Mouse (Mus musculus): Measurements from ENCODE around the gene Acsl1. TPM values are rescaled to one million over a fixed set of nuclear protein-coding genes. Genes with fewer than 3 reads are reported as not detected.

Gene Acsl1
- 44.2 and 46.6 TPM in 2 replicates for polyA plus RNA-seq (2012; rRNA removed)

GRCm38 (mm10) chr8:46470792-46471781 lies at the start of gene Acsl1:
Acsl1 (plus strand) TSS chr8:46471037.
- DNase-seq (ENCODE audit: low spot score), result peak; percentile 94

GRCm38 (mm10) chr8:46421515-46421914 lies 49.3 kb upstream of the Acsl1 start:
- no peak for DNase-seq (ENCODE audit: low spot score)

- no peak for DNase-seq (ENCODE audit: low spot score)
These were observed 42.9 kb upstream of the Acsl1 start for GRCm38 (mm10) chr8:46427940-46428339.

DNA sequence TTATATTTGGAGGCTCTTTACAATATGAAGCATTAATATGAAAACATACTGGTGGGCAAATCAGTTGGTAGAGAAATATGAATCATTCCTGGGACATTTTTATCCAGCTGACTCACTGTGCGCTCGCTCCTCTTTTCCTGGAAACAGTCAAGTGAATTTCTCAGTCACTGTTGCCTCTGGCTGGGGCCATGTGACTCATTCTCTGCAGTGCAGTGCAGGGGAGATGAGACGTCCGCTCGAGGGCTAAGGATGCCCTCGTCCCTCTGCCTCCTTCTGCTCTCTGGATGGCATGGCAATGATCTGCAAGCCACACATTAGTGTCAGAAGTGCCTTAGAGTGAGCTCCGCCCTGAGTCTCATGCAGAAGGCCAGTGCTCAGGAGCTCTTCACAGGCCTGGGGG lies 41.0 kb upstream of the Acsl1 start:
- no peak for DNase-seq (ENCODE audit: low spot score)

GRCm38 (mm10) chr8:46431921-46432320 lies 38.9 kb upstream of the Acsl1 start:
- DNase-seq (ENCODE audit: low spot score), result no peak

DNA sequence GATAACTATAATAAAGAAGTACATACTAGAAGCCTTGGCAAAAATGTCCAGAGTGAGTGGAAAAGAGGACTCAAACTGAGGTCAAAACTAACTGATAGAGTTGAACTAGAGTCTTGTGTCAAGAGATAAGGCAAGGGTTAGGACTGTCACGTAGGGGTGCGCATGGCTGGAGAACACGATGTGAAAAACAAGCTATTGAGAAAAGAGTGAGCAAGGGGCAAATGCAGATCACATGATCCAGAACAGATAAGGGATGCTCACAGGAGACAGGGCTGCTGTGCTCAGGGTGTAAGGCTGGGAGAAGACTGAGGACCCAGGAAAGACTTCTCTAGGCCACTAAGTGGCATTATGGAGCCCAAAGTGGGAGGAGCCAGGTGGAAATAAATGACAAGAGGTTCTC lies 38.3 kb upstream of the Acsl1 start:
- no peak for DNase-seq (ENCODE audit: low spot score)

GRCm38 (mm10) chr8:46433656-46434055 lies 37.2 kb upstream of the Acsl1 start:
- DNase-seq (ENCODE audit: low spot score), result no peak

DNA sequence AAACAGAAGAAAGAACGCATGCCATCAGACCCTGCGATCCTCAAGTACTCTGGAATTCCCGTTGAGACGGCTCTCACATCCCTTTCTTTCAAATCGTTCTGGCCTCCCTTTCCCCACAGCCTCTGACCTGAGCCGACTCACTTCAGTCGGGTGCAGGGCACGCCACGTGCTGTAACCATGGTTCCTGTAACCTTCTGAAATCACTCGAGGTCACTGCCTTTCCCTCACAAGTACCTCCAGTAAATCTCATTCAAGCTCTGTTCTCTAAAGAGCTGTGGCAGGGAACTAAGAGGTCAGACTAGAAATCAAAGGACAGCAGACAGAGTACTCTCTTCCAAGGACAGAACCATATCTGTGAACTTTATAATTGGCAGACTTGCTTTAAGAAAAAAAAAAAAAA lies 32.3 kb upstream of the Acsl1 start:
- no peak for DNase-seq (ENCODE audit: low spot score)

DNA sequence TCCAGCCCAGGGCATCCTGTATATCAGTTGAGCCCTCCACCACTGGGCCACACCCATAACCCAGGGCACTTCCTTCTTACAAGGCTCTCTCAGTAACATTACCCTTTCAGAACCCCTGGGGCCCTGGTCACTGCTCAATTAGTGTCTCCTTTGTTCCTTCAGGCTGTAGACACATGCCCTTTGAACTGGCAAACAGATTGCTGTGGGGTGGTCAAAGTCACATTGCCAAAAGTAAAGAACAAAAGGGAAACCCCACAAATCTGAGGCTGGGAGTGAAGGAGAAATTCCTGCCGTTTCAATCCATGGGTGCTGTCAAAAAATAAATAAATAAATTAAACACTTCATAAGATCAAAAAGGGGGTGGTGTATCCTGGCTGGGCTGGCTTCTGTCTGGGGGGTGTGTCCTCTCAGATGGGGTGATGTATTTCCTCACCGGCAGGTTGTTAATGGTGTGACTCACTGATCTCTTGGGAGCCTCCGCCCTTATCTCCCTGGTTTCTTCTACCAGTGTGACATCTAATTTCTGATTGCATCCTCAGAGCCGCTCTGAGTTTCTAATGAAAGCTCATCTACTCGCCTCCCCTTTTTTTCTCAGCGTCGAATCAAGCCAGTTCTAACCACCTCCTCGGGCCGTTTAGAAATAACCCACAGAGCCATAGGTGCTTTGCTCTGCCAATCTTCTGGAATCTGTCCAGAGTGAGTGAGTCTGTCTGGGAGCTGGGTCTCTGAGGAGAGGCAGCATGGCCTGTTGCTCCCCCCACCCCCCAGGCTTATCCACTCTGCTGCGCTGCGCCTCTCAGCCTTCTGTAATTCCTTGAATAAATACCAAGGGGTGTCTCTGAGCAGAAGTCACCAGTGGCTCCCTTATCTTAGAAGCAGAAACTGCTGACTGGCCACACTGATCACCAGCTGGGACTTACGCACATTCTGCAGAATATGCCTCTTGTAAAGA lies 24.6 kb upstream of the Acsl1 start:
- DNase-seq (ENCODE audit: low spot score), result no peak

DNA sequence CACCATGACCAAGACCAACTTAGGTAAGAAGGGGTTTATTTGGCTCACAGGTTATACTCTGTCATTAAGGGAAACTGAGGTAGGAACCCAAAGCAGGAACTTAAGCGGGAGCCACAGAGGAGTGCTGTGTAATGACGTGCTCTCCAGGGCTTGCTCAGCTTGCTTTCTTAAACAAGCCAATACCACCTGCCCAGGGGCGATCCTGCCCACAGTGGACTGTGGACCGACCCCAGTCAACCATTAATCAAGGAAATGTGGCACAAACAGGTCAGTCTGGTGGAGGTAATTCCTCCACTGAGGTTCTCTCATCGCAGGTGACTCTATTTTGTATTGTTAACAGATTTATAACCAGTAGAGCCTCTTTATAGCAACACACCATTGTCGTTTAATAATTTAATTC lies 23.5 kb upstream of the Acsl1 start:
- no peak for DNase-seq (ENCODE audit: low spot score)

- DNase-seq (ENCODE audit: low spot score), result no peak
These were observed 22.2 kb upstream of the Acsl1 start for GRCm38 (mm10) chr8:46448606-46449005.

GRCm38 (mm10) chr8:46449063-46449462 lies 21.8 kb upstream of the Acsl1 start:
- DNase-seq (ENCODE audit: low spot score), result no peak

GRCm38 (mm10) chr8:46449723-46450251 lies 21.1 kb upstream of the Acsl1 start:
- DNase-seq (ENCODE audit: low spot score), result no peak

- no peak for DNase-seq (ENCODE audit: low spot score)
These were observed 12.5 kb upstream of the Acsl1 start for GRCm38 (mm10) chr8:46458215-46458811.

DNA sequence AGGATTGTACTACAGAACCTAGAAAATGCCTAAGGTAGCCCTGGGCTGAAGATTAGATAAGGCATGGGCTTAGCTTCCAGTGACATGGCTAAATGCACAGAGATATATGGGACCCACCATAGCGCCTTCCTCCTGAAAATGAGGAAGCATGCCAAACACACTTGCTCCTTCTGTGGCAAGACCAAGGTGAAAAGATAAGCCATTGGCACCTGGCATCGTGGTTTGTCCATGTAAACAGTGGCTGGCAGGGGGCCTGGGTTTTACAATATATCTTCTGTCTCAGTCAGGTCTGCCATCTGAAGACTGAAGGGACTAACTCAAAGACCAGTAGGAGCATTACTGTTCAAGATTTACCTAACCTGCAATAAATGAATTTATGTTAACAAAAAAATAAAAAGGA lies 2.4 kb upstream of the Acsl1 start:
- DNase-seq (ENCODE audit: low spot score), result no peak

DNA sequence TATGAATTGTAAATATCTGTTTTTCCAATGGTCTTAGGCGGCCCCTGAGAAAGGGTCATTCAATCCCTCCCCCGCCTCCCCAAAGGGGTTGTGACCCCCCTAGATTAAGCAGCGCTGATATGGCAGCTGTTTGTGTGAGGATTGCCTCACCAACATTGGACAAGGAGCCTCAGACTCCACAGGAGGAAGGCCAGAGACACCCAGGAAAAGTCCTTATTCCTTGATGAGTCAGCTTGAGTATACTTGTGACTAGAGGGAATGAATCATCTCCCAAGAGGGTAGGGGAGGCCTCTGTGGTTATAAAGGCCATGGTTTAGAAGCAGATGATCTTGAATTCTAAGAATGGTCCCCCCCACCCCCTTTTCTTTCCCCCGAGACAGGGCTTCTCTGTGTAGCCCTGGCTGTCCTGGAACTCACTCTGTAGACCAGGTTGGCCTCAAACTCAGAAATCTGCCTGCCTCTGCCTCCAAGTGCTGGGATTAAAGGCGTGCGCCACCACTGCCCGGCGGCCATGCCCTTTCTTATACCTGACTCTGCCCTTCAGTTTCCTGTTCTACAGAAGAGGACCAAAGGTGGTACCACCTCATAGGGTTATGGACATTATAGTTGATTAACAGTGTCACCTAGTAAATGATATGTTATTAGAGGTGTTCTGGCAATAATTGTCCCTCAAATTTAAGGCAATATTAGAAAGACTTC lies 1.6 kb upstream of the Acsl1 start:
- DNase-seq (ENCODE audit: low spot score), result no peak

GRCm38 (mm10) chr8:46470091-46470791 lies 596 bp upstream of the Acsl1 start:
- no peak for DNase-seq (ENCODE audit: low spot score)

DNA sequence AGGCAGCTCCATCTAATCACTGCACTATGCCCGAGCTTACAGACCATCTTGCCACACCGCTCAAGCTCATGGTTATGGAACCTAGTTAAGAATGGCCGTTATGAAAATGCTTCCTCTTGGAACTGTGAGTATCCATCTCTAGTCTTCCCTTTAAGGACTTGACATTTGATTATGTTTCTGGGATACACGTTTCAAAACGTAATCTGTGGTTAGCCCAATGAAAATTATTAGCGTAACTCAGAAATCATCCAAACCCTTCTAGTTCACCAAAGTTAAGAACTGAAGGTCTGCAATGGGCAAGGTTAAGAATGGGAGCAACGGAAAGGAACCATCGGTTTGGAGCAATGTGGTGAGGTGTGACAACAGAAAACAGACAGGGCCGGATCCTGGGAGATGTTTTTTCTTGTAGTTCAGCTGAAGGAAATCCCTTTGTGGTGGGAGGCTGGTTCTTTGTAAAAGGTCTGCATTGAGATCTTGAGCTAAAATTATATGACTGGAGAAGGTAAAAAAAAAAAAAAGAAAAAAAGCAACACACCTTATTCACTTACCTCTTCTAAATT lies 1.2 kb downstream of the Acsl1 start:
- no peak for DNase-seq (ENCODE audit: low spot score)

GRCm38 (mm10) chr8:46474120-46474519 lies 3.3 kb downstream of the Acsl1 start:
- no peak for DNase-seq (ENCODE audit: low spot score)

DNA sequence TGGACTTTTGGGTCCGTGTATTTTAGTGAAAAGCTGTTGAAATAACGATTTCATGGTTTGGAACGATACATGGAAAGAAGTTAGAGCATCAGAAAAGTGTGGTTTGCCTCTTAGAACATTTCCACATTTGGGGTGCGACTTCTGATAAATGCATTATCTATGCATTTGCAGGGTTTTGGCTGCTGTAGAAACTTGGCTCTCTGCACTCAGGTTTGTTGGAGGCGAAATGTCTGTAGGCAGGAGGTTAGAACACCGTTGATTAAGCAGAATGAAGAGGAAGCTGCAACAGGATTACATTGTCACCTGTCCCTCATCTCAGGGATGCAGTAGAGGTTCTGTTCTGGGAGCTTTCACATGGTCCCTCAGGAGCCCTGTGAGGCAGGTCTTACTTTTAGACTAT lies 3.8 kb downstream of the Acsl1 start:
- no peak for DNase-seq (ENCODE audit: low spot score)
